Mouse (Mus musculus): ENCODE data around the gene Iqsec1.
A peak's percentile ranks its signal among the peaks of the same experiment; 100 is the strongest.

The Iqsec1 gene

DNA sequence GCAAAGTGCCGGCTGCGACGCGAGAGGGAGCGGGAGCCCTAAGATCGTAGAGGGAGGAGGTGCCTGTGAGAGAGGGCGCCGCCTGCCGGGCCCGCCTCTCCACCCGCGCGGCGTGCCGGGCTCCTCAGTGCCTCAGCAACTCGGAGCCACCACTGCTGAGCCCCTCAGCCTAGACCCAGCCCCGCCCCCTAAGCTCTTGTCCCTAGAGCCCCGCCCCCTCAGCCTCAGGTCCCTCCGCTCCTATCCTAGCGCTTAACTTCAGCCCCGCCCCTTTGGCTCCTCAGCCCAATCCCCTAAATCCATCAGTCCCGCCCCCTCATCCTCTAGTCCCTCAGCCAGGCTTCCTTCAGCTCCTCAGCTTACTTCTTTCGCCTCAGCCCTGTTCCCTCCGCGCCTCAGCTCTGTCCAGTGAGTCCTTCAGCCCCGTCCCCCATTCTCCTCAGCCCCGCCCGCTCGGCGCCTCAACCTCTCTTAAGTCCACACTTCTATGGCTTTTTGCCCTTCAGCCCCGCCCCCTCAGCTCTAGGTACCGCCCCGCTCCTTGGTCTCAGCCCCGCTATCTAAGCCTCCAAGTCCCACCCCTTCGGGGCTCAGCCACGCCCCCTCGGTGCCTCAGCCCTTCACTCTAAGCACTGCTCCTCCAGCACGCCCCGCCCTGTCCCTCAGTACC, at the start of gene Iqsec1:
Gene Iqsec1 (minus strand): TSS at position 38 of the 670 bp plus-strand sequence.
- DNase-seq: peak; percentile 100

DNA sequence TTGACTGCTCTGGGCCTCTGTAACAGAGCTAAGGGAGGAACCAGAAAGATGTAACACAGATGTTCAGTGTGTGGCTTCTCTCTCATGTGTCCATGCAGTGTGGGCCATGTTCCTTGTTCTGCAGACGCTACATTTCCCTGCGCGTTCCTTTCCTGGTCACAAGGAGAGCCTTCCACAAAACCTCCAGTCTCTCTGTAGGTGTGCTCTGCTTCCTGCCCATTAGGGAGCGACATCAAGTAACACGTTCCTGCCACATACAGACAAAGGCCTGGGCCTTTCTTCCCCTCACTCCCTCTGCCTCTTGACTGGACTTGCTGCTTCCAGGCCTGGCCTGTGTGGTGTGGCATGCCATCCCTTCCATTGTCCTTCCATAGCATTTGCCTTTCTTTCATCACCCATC, 39.8 kb upstream of the Iqsec1 start:
- no peak for DNase-seq

DNA sequence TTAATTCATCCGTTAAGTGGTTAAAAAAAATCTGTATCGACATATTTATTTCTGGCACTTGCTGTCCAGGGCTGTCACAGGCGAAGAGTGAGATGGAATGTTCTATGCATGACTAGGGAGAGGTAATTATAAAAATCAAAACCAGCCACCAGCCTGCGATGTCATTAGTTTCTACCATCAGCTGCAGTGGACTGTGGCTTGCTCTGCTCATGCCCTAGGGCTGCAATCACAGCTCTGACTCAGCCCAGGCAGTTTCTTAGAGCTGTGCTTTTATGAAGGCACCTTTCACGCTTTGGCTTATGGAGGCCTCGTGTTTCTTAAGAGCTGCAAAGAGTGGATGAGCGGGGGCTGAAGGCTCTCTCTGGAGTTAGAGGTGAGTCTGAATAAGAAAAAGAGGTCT, 32.3 kb upstream of the Iqsec1 start:
- no peak for DNase-seq

DNA sequence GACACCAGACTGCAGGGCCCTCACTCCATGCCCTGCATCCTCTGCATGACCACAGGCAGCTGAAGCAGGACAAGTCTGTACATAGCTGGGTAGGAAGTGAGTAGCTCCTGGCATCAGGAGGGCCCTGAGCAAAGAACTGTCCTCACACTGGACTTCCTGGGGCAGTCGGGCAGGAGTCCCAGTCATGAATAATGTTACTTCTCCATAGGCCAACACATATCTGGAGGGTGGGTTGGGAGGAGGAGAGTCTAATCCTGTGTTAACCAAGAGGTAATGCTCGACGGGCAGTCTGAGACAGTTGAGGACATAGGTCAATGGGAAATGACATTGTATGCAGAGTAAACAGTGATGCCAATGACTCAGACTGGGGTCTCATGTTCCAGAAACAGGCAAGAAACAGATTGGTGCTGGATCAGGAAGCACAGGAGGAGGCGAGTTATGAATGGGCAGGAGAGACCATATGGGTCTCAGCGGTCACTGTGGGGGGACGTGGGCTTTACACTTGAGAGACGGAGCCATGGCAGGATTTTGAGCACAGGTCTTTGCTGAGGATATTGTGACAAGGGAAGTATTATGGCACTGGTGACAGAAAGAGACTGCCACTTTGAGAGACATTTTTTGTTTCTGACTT, 28.2 kb upstream of the Iqsec1 start:
- DNase-seq: no peak

DNA sequence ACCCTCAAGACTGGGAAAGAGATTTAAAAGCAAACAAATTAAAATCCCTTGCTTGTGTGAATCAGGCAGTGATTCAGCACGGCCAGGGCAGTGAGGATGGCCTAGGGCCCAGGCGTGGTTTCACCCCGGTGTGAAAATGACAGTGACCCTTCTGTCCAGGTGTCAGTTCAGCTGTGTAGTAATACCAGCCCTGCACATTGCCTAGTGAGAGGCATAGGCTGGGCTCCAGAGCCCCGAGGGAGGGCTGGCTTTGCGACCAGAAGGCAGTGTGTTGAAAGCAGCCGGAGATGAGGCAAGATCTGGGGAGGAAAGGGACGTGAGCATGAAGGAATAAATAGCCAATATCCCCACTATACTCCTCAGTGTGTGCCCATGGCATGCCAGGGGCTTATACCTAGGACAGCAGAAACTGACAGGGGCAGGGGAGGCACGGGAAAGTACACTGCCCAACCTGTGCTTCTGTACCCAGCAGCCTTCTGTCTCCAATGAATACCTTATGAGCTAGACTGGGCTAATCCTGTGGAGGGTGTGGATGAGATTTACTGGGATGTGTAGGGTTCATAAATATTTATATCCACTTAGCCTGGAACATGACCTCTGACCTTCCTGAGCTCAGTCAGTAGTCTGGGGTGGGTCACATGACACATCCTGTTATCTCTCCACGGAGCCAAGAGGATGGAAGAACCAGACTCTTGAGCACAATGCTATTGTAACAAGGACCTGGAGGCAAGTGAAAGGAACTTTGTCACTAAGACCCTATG, 25.9 kb upstream of the Iqsec1 start:
- DNase-seq: no peak

DNA sequence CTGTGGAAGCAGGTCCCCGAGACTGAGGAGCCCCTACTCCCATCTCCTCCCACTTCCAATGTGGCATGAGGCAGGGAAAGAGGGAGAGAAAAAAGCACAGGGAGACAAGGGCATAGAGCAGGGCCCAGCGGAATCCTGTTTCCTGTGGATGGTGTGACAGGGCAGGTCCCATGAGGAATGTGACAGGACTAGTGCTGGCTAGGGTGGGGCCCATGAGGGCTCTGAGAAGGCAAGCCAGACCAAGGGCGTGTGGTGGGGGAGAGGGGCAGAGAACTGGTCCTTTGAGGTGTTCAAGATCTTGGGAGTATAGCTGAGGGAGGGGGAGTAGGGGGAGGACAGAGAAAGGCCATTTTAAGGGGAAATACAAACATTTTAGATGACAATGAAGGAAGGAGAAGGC, 24.0 kb upstream of the Iqsec1 start:
- DNase-seq: no peak

DNA sequence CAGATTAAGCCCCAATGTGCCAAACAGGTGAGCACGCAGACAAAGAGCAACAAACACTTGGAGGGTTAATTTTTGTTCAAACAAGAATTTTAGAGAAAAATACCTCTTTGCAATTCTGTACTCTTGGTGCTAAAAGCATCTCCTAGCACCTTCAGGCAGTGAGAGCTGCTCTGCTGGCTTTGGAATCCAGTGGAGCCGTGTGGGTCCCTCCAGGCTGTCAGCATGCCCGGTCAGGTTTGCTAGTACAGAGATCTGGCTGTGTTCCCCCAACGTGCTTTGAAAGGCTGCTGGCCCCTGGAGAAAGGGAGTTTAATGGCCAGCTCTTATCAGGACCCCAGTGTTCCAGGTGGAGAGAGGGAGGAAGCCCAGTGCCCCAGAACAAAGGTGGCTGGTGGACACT, 23.1 kb upstream of the Iqsec1 start:
- DNase-seq: no peak

DNA sequence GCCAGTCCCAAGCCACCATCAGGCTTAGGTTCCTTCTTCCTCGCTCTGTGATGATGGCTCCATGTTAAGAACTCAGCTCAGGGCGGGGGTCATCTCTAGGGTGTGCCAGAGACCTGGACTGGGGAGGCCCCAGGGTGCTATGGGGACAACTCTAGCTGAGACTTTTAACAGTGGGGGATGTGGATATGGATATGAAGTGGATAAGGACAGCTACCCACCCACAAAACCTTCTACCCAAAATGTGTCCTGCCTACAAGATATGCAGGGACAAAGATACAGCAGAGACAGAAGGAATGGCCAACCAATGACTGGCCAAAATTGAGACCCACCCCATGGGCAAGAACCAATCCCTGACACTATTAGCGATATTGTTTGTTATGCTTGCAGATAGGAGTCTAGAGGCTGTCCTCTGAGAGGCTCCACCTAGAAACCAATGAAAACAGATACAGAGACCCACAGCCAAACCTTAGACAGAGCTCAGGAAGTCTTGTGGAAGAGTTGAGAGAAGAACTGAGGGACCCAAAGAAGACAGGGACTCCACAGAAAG, 19.9 kb upstream of the Iqsec1 start:
- peak; percentile 63 for DNase-seq

DNA sequence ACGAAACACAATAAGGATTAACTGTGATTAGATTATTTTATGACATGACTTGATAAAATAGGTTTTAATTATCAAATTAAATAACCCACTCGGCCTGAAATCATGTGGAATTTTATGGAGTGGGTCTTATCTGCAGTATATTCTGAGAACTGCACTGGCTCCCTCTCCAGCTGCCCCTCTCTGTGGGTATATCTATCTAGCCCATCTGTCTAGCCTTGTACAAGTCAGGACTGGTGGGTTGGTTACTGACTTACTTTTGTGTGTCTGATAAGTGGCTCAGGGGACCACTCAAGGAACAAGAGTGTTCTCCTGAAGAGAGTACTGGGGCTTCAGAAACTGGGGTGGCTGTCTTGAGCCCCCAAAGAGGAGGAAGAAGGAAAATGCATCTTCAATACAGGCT, 18.7 kb upstream of the Iqsec1 start:
- DNase-seq: peak; percentile 60

DNA sequence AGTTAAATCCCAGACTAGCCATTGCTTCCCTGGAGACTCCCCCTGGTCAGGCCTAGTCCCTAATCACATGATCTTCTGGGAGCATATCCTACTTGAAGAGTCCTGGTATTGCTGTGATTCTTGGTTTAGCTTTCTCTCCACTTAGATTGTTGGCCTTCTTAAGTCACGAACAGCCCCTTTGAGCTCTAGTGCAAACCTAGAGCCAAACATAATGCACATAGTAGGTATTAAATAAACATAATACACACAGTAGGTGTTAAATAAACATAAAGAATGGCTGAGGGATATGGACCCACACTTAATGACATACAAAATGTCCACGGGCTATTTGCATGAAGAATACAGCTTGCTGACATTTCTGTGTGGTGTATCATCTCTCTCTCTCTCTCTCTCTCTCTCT, 15.7 kb upstream of the Iqsec1 start:
- DNase-seq: no peak

DNA sequence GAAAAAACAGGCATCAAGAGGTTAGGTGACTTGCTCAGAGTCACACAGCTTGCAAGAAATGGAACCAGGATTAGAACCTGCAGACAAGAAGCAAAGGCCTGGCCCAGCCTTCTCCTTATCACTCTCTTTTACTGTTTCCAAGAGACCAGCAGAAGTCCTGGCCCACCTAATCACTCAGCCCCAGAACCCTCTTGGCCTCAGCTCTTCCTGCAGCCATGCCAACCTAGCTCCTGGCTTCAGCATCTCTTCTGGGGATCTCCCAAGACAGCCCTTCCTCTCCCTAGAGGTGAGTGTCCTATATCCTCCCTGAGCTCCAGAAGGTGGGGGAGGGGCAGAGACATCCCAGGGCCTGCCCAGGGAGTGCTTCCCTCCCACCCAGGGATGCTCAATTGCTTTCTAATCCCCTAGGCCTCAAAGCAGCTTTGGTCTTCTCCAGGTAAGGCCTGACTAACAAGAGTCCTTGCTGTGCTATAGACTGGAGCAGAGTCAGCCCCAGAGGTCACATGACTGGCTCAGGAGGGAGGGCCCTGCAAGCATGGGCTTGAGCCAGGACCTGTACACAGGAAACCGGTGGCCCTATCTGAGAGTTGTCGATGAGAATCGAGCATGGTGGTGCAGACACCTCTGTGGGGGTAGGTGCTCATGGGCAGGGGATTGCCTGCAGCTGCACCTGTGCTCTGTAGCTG, 15.0 kb upstream of the Iqsec1 start:
- peak; percentile 69 for DNase-seq

DNA sequence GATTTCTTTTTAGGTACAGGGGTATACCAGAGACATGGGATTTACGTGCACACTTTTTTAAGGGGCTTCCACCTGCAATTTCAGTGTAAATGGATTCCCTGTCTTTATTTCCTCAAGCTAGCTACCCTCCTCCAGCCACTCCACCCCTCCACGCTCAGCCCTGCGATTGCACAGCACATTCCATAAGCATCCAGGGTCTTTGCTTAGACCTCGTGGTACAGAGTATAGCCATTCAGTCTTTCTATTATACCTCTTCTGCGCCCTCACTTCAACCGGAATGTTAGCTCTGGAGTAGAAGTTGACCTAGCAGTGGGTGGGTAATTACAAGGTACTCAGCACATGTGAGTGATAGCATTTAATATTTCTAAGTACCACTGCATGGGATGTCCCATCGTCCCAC, 13.1 kb upstream of the Iqsec1 start:
- DNase-seq: no peak

DNA sequence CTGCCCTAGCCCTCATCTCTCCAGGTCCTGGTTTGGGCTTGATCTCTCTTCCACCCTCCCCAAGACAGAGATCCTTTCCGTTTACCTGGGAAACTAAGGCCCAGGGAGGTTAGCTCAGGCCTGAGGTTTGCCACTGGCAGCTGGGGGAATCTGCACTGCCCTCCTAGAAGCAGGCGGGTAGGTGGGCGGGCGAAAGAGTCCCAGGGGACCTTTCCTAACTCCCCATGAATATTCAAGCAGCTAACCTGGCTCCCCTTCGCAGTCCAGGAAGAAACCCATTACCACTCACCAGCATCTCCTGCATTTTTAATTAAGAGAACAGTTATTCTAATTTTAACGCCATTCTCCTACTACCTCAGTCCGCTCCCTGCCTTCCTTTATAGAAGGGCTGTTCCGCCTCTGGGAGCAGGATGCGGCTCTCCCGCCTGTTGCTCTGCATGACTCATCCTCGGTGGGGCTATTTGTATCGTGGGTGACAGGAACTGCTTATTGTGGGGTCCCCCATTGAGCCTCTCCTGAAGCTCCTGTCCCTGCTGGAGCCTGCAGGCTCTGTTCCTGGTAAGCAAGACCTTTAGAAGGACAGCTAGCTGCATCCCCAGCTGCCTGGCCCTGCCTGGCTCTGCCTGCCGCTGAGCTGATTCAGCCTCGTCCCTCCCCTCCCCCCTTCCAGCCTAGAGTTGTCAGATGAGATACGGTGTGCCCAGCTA, 12.5 kb upstream of the Iqsec1 start:
- DNase-seq: peak; percentile 78

DNA sequence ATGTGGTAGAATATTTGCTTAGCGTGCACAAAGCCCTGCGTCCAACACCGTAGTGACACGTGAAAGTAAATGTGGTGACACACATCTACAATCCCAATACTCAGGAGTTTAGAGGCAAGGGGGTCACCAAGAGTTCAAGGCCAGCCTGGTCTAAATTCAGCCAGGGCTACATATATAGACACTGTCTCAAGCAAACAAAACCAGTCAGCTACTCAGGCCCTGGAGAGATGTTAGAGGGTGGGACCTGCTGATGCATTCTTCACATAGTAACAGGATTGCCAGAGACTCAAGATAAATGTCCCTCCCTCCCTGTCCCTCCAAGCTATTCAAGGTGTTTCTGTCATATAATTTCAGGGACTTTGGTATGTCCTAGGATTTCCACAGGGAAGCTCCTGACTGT, 10.7 kb upstream of the Iqsec1 start:
- no peak for DNase-seq

DNA sequence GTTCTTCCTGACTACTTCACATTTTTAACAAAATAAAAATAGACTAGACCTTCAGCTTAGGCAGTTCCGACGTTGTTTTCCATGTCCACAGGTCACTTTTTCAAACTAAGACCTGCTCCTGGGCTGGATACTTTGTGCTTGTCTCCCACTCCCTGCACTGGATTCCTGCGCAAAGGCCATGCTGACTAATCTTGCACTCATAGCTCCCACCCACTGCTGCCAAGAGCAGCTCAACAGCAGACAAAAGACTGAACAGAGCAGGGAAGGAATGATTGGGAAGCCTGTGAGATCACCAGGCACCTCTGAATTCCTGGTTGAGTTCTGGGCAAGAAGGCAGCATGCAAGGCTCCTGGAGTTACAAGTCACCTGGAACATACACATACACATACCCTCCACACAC, 8.5 kb upstream of the Iqsec1 start:
- no peak for DNase-seq

DNA sequence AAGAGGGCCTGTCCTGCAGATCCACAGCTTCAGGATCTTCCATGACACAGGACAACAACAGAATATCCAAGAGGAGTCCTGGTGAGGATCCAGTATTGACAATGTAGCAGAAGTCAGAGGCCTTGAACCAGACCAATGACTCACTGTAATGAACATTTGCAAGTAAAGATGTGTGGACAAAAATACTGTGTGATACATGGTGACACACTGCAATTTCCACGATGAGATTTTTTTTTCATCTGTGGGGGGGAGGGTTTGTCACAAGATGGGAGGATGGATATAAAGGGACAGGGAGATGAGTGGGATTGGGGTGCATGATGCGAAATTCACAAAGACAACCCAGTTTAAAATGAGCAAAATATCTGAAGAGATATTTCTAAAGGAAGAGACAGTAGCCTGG, 7.7 kb upstream of the Iqsec1 start:
- DNase-seq: no peak

DNA sequence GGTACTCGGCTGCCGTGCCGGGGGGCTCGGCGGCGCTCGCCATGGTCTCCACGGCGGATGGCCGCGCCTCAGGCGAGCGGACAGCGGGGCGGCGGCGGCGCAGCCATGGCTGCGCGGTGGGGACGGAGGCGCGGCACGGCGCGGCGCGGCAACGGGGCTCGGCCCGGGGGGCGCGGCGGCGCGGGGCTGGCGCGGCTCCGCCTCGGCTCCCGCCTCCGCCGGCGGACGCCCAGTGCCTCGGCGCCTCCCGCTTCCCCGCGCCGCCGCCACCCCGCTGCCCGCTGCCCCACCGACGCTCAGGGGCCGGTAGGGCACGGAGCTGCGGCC, 223 bp downstream of the Iqsec1 start:
- DNase-seq: no peak

DNA sequence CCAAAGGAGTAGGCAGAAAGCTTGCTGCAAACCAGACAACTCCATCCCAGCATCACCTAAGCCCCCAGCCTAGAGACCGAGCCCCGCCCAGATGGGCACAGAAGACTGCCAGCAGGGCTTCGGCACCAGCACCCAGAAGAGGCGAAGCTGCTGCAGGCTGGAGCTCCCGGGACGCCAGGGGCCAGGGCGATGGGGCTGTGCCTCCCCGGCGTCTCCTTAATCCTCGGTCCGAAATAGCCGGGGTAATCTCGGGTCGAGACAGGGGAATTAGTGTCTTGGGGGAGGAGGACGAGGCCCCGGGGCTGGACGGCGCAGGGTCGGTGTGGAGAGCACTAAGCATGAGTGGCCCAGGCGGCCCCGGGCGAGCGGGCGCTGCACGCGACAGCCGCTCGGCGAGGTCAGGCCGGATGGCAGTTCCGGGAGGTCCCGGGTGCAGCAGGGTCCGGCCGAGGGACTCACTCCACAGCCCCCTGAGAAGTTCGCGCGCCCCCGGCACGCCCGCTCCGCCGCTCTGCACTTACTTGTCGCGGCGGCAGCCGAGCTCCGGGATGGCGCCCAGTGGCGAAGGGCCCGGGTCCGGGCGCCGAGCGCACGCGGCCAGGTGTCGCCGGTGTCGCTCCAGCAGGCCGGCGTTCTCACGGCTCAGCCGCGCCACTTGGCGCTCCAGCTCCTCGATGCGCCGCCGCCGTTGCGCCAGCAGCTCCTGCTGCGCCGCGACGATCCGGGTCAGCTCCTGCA, 755 bp downstream of the Iqsec1 start:
- DNase-seq: peak; percentile 26

DNA sequence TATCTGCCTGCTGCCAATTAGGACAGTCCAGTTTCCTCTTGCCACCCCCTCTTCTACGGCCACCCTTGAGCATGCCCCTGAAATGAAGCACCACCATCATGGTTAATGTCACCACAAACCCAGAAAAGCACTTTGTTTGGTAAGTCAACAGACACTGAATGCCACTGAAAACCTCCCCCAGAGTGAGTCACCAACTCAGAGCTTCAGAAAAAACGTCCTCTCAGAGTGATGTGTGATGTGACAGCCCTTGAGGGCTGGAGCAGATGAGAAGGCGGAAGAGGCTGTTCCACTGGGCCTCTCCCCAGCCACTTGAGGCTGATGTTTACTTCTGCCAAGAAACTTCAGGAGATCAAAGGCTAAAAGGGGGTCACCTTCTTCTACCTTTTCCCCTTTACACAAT, 4.4 kb downstream of the Iqsec1 start:
- no peak for DNase-seq

DNA sequence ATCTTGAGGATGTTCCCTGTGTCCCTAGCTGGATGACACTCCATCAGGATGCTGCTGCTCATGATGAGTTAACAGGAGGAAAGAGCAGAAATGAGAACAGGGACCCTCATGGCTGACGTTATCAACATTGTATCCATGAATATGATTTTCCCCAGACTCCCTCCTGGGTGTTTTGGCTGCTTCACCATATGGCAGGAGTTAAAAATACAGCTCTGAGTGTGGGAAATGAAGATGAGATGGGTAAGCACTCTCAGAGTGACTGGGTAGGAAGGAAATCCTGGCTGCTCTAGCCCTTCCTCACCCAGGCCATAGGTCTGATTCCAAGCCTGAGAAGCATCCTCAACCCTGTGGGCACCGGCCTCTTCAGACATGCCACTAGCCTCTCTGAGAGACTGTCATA, 14.2 kb downstream of the Iqsec1 start:
- DNase-seq: no peak

DNA sequence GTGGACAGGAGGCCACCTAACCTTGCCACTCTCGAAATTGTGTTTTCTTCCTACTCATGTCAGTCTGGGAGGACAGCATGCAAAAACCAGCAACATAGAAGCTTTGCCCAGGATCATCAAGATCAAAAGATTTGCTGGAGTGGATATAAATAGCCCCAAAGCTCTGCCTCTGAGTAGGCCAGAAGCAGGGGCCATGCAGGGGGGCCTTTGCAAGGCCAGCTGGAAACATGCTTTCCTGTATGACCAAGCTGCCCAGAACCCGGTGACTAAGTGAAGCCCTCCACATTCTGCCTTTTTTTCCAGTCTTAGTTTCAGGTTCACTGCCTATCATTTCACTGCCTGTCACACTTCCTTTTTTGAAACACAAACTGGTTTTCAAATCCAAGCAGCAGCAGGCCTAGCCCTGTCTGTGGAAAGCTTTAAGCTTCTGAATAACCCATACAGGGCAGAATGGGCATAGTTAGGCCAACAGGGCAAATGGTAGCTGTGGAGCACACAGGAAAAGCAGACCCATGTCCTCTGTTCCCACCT, 19.1 kb downstream of the Iqsec1 start:
- DNase-seq: no peak

DNA sequence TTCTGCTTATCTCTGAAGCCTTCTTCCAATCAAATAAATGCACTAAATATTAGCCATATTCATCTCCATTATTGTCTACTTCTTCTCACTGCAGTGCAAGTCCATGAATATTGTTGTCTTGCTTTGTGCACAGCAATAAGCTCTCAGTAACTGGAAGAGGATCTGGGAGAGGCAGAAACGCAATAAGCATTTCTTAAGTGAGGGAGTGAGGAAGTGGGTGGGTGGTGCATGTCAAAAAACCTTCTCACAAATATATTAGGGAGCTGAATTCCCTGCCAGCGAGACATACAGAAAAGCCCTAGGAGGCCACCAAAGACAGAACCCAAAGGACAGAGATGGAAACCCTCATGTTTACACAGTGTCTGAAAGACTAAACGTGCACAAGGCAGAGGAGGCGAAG, 35.1 kb downstream of the Iqsec1 start:
- DNase-seq: no peak
